Mouse (Mus musculus) large intestine, adult 2 months (tissue): Measurements from ENCODE around the gene Tgfbr3. TPM values are rescaled to one million over a fixed set of nuclear protein-coding genes. Genes with fewer than 3 reads are reported as not detected.
"Not testable (repeated sequence)": the region's sequence is repeated elsewhere in the genome, so short reads cannot be mapped to it uniquely, and the experiment has no call there.

Experiments
- DNase-seq: peaks from one replicate; pipeline ENCODE4 v3.0.0-alpha.2; 2012; ENCODE audit warnings: low read depth, low spot score
- WGBS: fragments of 180-500 bp; shearing (Covaris S2); methylation state at CpG from one replicate; pipeline ENCODE4 v1.1.7; 2018; 5-methylcytosine and 5-hydroxymethylcytosine counted together
- polyA plus RNA-seq: library from polyadenylated mRNA; depleted of rRNA; stranded (reverse); fragments of >200 nt; gene quantifications from 2 replicates; pipeline ENCODE4 v1.2.3, GENCODE M21; 2012

The Tgfbr3 gene
- polyA plus RNA-seq, 1 experiment, result 4.7 TPM

GRCm38 (mm10) chr5:107248732-107249131 is 40.7 kb downstream of the Tgfbr3 start:
- 94% methylated on average over 6 of the region's 6 CpGs for WGBS
- no peak for DNase-seq

GRCm38 (mm10) chr5:107248302-107248701 is 41.1 kb downstream of the Tgfbr3 start:
- not testable (repeated sequence) for DNase-seq
- WGBS, result 95% methylated on average over 11 of the region's 11 CpGs

GRCm38 (mm10) chr5:107247786-107248185 is 41.6 kb downstream of the Tgfbr3 start:
- DNase-seq, result no peak
- 82% methylated on average over 3 of the region's 3 CpGs for WGBS

- no peak for DNase-seq
- WGBS, result 98% methylated on average over 2 of the region's 2 CpGs
Measured at GRCm38 (mm10) chr5:107243445-107243844, 46.0 kb downstream of the Tgfbr3 start.

- no peak for DNase-seq
- WGBS, result 73% methylated on average over 4 of the region's 4 CpGs
Measured at GRCm38 (mm10) chr5:107242993-107243392, 46.4 kb downstream of the Tgfbr3 start.

- 33% methylated on average over 1 of the region's 1 CpGs for WGBS
Measured at GRCm38 (mm10) chr5:107240276-107240675, 49.2 kb downstream of the Tgfbr3 start.

GRCm38 (mm10) chr5:107237971-107238426 is 51.4 kb downstream of the Tgfbr3 start:
- no peak for DNase-seq
- WGBS, result 66% methylated on average over 7 of the region's 7 CpGs

More at GRCm38 (mm10) chr5:107240276-107240675, 49.2 kb downstream of the Tgfbr3 start:
- no peak for DNase-seq

GRCm38 (mm10) chr5:107236975-107237374 is 52.5 kb downstream of the Tgfbr3 start:
- WGBS, result 50% methylated on average over 6 of the region's 6 CpGs
- no peak for DNase-seq

- 81% methylated on average over 5 of the region's 5 CpGs for WGBS
- no peak for DNase-seq
Measured at GRCm38 (mm10) chr5:107236039-107236438, 53.4 kb downstream of the Tgfbr3 start.

GRCm38 (mm10) chr5:107233366-107234354 is 55.8 kb downstream of the Tgfbr3 start:
- no peak for DNase-seq
- 53% methylated on average over 14 of the region's 14 CpGs for WGBS

GRCm38 (mm10) chr5:107230189-107230588 is 59.2 kb downstream of the Tgfbr3 start:
- no peak for DNase-seq
- 74% methylated on average over 6 of the region's 6 CpGs for WGBS

- WGBS, result 79% methylated on average over 9 of the region's 9 CpGs
- DNase-seq, result no peak
Measured at GRCm38 (mm10) chr5:107229037-107229436, 60.4 kb downstream of the Tgfbr3 start.

GRCm38 (mm10) chr5:107227580-107227979 is 61.8 kb downstream of the Tgfbr3 start:
- DNase-seq, result no peak

- 66% methylated on average over 7 of the region's 7 CpGs for WGBS
- no peak for DNase-seq
Measured at GRCm38 (mm10) chr5:107224820-107225417, 64.5 kb downstream of the Tgfbr3 start.

- no peak for DNase-seq
- WGBS, result 73% methylated on average over 5 of the region's 5 CpGs
Measured at GRCm38 (mm10) chr5:107224151-107224550, 65.3 kb downstream of the Tgfbr3 start.

- DNase-seq, result not testable (repeated sequence)
- 72% methylated on average over 2 of the region's 2 CpGs for WGBS
Measured at GRCm38 (mm10) chr5:107223483-107223882, 65.9 kb downstream of the Tgfbr3 start.

- 75% methylated on average over 9 of the region's 9 CpGs for WGBS
- no peak for DNase-seq
Measured at GRCm38 (mm10) chr5:107223029-107223428, 66.4 kb downstream of the Tgfbr3 start.

GRCm38 (mm10) chr5:107222670-107223005 is 66.8 kb downstream of the Tgfbr3 start:
- DNase-seq, result no peak
- WGBS, result 78% methylated on average over 1 of the region's 1 CpGs

- whole genome bisulfite sequencing, result 61% methylated on average over 17 of the region's 17 CpGs
Measured at GRCm38 (mm10) chr5:107221892-107222669, 67.3 kb downstream of the Tgfbr3 start.

GRCm38 (mm10) chr5:107220936-107221335 is 68.5 kb downstream of the Tgfbr3 start:
- 80% methylated on average over 5 of the region's 5 CpGs for WGBS
- no peak for DNase-seq

More at GRCm38 (mm10) chr5:107221892-107222669, 67.3 kb downstream of the Tgfbr3 start:
- DNase-seq, result no peak
